Mouse (Mus musculus): ENCODE results near the gene Olfr33. TPM values are rescaled to one million over a fixed set of nuclear protein-coding genes. Genes with fewer than 3 reads are reported as not detected.

Olfr33 gene
- polyA plus RNA-seq, 1 experiment from 2014 or later = not detected

GRCm38 (mm10) chr7:102665378-102665777 is 53.5 kb downstream of the Olfr33 start:
- H3K4me3 ChIP-seq = no peak overlapping the region
- ATAC-seq (ENCODE audit: insufficient number of reproducible peaks, insufficient read depth, low FRiP score, low TSS enrichment) = no peak
- WGBS = 39% methylated on average over 2 of the region's 2 CpGs
- H3K4me2 ChIP-seq (replicated peaks) = no peak overlapping the region
- no peaks in the 10 kb centered on the region for H3K36me3 ChIP-seq
- no peaks in the 10 kb centered on the region for H3K4me1 ChIP-seq
- H3K9me3 ChIP-seq = no peaks in the 10 kb centered on the region
- no peak overlapping the region for H3K27ac ChIP-seq
- H3K9ac ChIP-seq = no peak overlapping the region
- H3K27me3 ChIP-seq = no peaks in the 10 kb centered on the region

DNA sequence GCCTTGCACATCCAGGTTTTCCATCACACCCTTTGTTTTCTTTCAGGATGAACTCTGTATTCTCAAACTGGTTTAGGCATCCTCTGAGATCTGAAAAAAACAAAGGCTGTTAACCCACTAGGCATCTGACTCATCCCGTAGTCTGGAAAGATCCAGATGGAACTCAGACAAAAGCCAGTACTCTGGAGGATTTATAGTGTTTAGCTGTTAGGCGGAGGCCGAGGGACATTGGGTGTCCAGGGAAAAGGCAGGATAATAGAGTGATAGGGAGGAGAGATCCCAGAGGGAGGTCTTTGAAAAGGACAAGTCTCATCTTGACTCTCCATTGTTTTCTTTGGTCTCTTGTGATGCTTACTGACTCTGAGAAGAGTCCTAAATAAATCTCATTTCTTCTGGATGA is 54.3 kb downstream of the Olfr33 start, which contains the start of gene Olfr556:
TSS of gene Olfr556 (plus strand) at position 301 of the 400 bp plus-strand sequence.
- Histone ChIP-seq H3K27me3 (no peaks in the 10 kb centered on the region), H3K9ac (no peak within 1 kb of the TSS), H3K4me1 (no peaks in the 10 kb centered on the region), H3K4me3 (no peak within 1 kb of the TSS), H3K9me3 (no peaks in the 10 kb centered on the region), H3K27ac (no peak within 1 kb of the TSS), H3K4me2 (replicated peaks) (no peak within 1 kb of the TSS), H3K36me3 (no peaks in the 10 kb centered on the region)
- no peak for ATAC-seq (ENCODE audit: insufficient number of reproducible peaks, insufficient read depth, low FRiP score, low TSS enrichment)
- WGBS = 57% methylated on average over 3 of the region's 3 CpGs

Other genes with a start within 250 kb of the Olfr33 start
- gene Olfr543, start 237.4 kb downstream of the Olfr33 start, polyA plus RNA-seq (2016; fragmentation: Nextera tagmentation; extraction: Ambion mirVana) = 0.33 and 0.80 TPM in 2 replicates
- gene Olfr544, start 230.8 kb downstream of the Olfr33 start, polyA plus RNA-seq (2016; fragmentation: Nextera tagmentation; extraction: Ambion mirVana) = 0.10 and 0.13 TPM in 2 replicates
- 0.13 and 0.14 TPM in 2 replicates for gene Olfr545, start 219.5 kb downstream of the Olfr33 start, polyA plus RNA-seq (2016; fragmentation: Nextera tagmentation; extraction: Ambion mirVana)
- gene Olfr547, start 184.3 kb downstream of the Olfr33 start, polyA plus RNA-seq (2016; fragmentation: Nextera tagmentation; extraction: Ambion mirVana) = not detected in 2 replicates
- gene Olfr548-ps1, start 178.2 kb downstream of the Olfr33 start, polyA plus RNA-seq (2016; fragmentation: Nextera tagmentation; extraction: Ambion mirVana) = not detected in 2 replicates
- gene Olfr549, start 169.2 kb downstream of the Olfr33 start, polyA plus RNA-seq (2016; fragmentation: Nextera tagmentation; extraction: Ambion mirVana) = not detected in 2 replicates
- 0.51 and 0.59 TPM in 2 replicates for gene Trim21, start 153.6 kb downstream of the Olfr33 start, polyA plus RNA-seq (2016; fragmentation: Nextera tagmentation; extraction: Ambion mirVana)
- gene Olfr550, start 147.6 kb downstream of the Olfr33 start, polyA plus RNA-seq (2016; fragmentation: Nextera tagmentation; extraction: Ambion mirVana) = 0.04 and 0.14 TPM in 2 replicates
- gene Olfr551, start 127.2 kb downstream of the Olfr33 start, polyA plus RNA-seq (2016; fragmentation: Nextera tagmentation; extraction: Ambion mirVana) = not detected in 2 replicates
- not detected in 2 replicates for gene Olfr552, start 121.3 kb downstream of the Olfr33 start, polyA plus RNA-seq (2016; fragmentation: Nextera tagmentation; extraction: Ambion mirVana)
- gene Olfr553, start 100.9 kb downstream of the Olfr33 start, polyA plus RNA-seq (2016; fragmentation: Nextera tagmentation; extraction: Ambion mirVana) = not detected in 2 replicates
- not detected in 2 replicates for gene Olfr554, start 80.6 kb downstream of the Olfr33 start, polyA plus RNA-seq (2016; fragmentation: Nextera tagmentation; extraction: Ambion mirVana)
- gene Olfr555, start 60.2 kb downstream of the Olfr33 start, polyA plus RNA-seq (2016; fragmentation: Nextera tagmentation; extraction: Ambion mirVana) = not detected in 2 replicates
- gene Olfr556, start 54.2 kb downstream of the Olfr33 start, polyA plus RNA-seq (2016; fragmentation: Nextera tagmentation; extraction: Ambion mirVana) = not detected in 2 replicates
- 16.4 and 17.4 TPM in 2 replicates for gene Trim68, start 31.7 kb downstream of the Olfr33 start, polyA plus RNA-seq (2016; fragmentation: Nextera tagmentation; extraction: Ambion mirVana)
- not detected in 2 replicates for gene Olfr557, start 23.2 kb downstream of the Olfr33 start, polyA plus RNA-seq (2016; fragmentation: Nextera tagmentation; extraction: Ambion mirVana)
- gene Olfr558, start 16.9 kb downstream of the Olfr33 start, polyA plus RNA-seq (2016; fragmentation: Nextera tagmentation; extraction: Ambion mirVana) = 0.55 and 0.98 TPM in 2 replicates
- gene Olfr559, start 8.4 kb upstream of the Olfr33 start, polyA plus RNA-seq (2016; fragmentation: Nextera tagmentation; extraction: Ambion mirVana) = not detected in 2 replicates
- gene Olfr560, start 40.3 kb upstream of the Olfr33 start, polyA plus RNA-seq (2016; fragmentation: Nextera tagmentation; extraction: Ambion mirVana) = not detected in 2 replicates
- 0.18 and 0.19 TPM in 2 replicates for gene Olfr78, start 40.4 kb upstream of the Olfr33 start, polyA plus RNA-seq (2016; fragmentation: Nextera tagmentation; extraction: Ambion mirVana)
- gene Olfr561, start 52.2 kb upstream of the Olfr33 start, polyA plus RNA-seq (2016; fragmentation: Nextera tagmentation; extraction: Ambion mirVana) = not detected in 2 replicates
- not detected in 2 replicates for gene Olfr564, start 84.4 kb upstream of the Olfr33 start, polyA plus RNA-seq (2016; fragmentation: Nextera tagmentation; extraction: Ambion mirVana)
- not detected in 2 replicates for gene Olfr566, start 139.7 kb upstream of the Olfr33 start, polyA plus RNA-seq (2016; fragmentation: Nextera tagmentation; extraction: Ambion mirVana)
- gene Olfr568, start 158.1 kb upstream of the Olfr33 start, polyA plus RNA-seq (2016; fragmentation: Nextera tagmentation; extraction: Ambion mirVana) = not detected in 2 replicates
- not detected in 2 replicates for gene Olfr569, start 171.8 kb upstream of the Olfr33 start, polyA plus RNA-seq (2016; fragmentation: Nextera tagmentation; extraction: Ambion mirVana)
- not detected in 2 replicates for gene Olfr570, start 175.5 kb upstream of the Olfr33 start, polyA plus RNA-seq (2016; fragmentation: Nextera tagmentation; extraction: Ambion mirVana)
- gene Olfr571, start 198.5 kb upstream of the Olfr33 start, polyA plus RNA-seq (2016; fragmentation: Nextera tagmentation; extraction: Ambion mirVana) = 0.06 and 0.23 TPM in 2 replicates
- not detected in 2 replicates for gene Olfr572, start 205.3 kb upstream of the Olfr33 start, polyA plus RNA-seq (2016; fragmentation: Nextera tagmentation; extraction: Ambion mirVana)
- not detected in 2 replicates for gene Olfr573-ps1, start 223.5 kb upstream of the Olfr33 start, polyA plus RNA-seq (2016; fragmentation: Nextera tagmentation; extraction: Ambion mirVana)
- gene Olfr574, start 229.4 kb upstream of the Olfr33 start, polyA plus RNA-seq (2016; fragmentation: Nextera tagmentation; extraction: Ambion mirVana) = not detected in 2 replicates
- gene Olfr575, start 239.7 kb upstream of the Olfr33 start, polyA plus RNA-seq (2016; fragmentation: Nextera tagmentation; extraction: Ambion mirVana) = not detected in 2 replicates
- not detected in 2 replicates for gene Olfr576, start 243.6 kb upstream of the Olfr33 start, polyA plus RNA-seq (2016; fragmentation: Nextera tagmentation; extraction: Ambion mirVana)